Mouse (Mus musculus) brown adipose tissue, adult 24 weeks (tissue): Measurements from ENCODE around the gene Il1r2. TPM values are rescaled to one million over a fixed set of nuclear protein-coding genes. Genes with fewer than 3 reads are reported as not detected.
A peak's percentile ranks its signal among the peaks of the same experiment; 100 is the strongest.

ENCODE experiments used
- H3K27ac ChIP-seq: fragments of 200-500 bp; replicated peaks from 2 replicates; pipeline ENCODE4 v1.5.1; 2012; ENCODE audit warnings: low read depth, mild to moderate bottlenecking, low read length
- H3K4me1 ChIP-seq: fragments of 200-500 bp; 2 replicates; pipeline ENCODE4 v1.6.1; 2012; ENCODE audit warnings: low read length, mixed read lengths; ENCODE audit not compliant: control insufficient read depth, insufficient read depth, insufficient read length
- H3K4me3 ChIP-seq: fragments of 200-500 bp; 2 replicates; pipeline ENCODE4 v1.5.1; 2012; ENCODE audit warnings: low read depth, mild to moderate bottlenecking, low read length, moderate library complexity; ENCODE audit not compliant: insufficient read depth
- polyA plus RNA-seq: library from polyadenylated mRNA; stranded (reverse); fragments of >200 nt; gene quantifications from 2 replicates; pipeline ENCODE4 v1.2.4, GENCODE M21; 2012; ENCODE audit not compliant: missing spikeins, insufficient read depth, insufficient read length

The Il1r2 gene
- polyA plus RNA-seq, 1 experiment, result 1.5 TPM

- no peak overlapping the region for H3K4me3 ChIP-seq
- no peak overlapping the region for H3K27ac ChIP-seq
- no peaks in the 10 kb centered on the region for H3K4me1 ChIP-seq
Observed at GRCm38 (mm10) chr1:40052156-40052555, 21.7 kb upstream of the Il1r2 start.

- H3K4me1 ChIP-seq, result no peaks in the 10 kb centered on the region
- no peak overlapping the region for H3K27ac ChIP-seq
Observed at GRCm38 (mm10) chr1:40053071-40053470, 20.8 kb upstream of the Il1r2 start.

DNA sequence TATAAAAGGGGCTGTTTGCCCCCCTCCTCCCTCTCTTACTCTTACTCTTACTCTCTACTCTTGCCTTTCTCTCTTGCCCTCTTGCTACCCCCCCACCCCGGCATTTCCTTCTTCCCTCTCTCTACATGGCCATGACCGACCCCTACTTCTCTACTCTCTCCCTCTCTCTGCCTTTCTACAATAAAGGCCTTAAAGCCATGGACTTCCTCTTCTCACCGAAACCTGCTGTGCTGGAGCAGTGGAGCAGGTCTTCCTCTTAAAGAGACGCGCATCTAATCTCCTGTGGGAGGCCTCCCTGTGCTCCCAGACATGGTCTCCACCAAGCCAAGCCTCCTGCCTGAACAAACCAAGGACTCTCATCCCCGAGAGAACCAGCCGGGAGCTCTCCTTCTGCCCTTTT is 18.8 kb upstream of the Il1r2 start:
- no peak overlapping the region for H3K4me3 ChIP-seq
- H3K27ac ChIP-seq, result no peak overlapping the region
- no peaks in the 10 kb centered on the region for H3K4me1 ChIP-seq

More at GRCm38 (mm10) chr1:40053071-40053470, 20.8 kb upstream of the Il1r2 start:
- H3K4me3 ChIP-seq, result no peak overlapping the region

DNA sequence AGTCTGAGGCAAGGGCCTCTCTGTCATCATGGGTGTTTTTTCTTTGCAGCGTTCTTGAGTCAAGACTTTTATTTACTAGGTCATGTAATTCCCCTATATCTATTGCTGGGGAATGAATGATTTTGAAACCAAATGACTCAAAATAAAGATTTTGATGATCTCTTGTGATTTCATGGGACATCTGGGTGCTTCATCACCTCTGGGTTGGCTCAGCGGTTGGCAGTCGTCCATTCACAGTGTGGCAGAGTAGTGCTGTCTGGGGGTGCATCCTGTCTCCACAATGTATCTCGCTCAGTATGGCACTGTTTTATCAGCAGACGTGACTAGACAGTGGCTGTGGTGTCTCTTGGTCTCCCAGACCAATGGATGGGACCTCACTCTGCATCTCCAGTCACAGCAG is 17.9 kb upstream of the Il1r2 start:
- Histone ChIP-seq H3K4me3 (no peak overlapping the region), H3K4me1 (no peaks in the 10 kb centered on the region), H3K27ac (no peak overlapping the region)

DNA sequence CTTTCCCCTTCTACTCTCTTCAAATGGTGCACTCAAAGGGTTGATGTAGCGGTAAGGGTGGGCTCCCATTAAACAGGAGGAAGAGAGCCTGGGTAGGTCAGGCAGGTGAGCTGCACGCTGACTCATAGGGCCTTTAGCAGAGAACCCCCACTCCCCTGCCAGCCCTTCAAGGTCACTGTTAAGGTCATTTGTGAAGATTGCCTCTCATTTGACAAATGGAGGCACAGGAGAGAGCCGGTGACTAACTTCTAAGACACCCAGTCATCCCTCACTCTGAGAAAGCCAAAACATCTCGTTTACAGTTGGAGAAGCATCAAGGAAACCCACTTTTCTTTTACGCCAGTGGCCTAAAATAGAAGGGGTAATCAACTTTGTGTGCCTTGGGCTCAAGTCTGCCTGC is 16.5 kb upstream of the Il1r2 start:
- Histone ChIP-seq H3K27ac (no peak overlapping the region), H3K4me3 (no peak overlapping the region), H3K4me1 (no peaks in the 10 kb centered on the region)

- Histone ChIP-seq H3K4me3 (no peak overlapping the region), H3K4me1 (no peaks in the 10 kb centered on the region), H3K27ac (no peak overlapping the region)
Observed at GRCm38 (mm10) chr1:40058013-40058412, 15.9 kb upstream of the Il1r2 start.

DNA sequence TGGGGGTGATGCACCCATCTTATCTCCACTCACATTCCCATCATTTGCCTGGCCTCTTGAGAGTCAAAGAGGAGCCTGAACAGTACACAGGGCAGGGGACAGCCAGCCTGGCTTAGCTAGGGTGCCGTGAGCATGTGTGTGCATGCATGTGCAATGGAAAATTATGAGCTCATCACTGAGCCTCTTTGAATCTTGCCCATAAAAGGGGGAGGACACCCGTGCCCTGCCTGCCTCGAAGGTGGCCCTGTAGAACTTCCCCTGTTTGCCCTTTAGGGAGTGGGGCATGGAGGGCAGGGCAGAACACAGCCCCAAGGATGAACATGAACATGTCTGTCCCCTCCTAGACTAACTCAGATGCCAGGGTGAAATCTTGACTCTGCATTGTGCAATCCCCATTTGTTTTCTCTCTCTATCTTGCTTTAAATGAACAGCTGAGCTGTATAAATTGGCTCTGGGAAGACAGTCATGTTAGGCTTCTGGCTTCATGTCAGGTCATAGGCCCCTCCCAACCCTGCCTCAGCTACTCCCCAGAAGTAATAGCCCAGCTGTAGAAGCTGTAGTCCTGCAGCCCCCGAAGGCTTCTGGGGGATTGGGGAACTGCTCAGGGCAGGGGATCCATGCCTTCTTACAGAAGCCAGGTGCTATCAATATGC is 14.6 kb upstream of the Il1r2 start:
- Histone ChIP-seq H3K4me3 (no peak overlapping the region), H3K4me1 (no peaks in the 10 kb centered on the region), H3K27ac (no peak overlapping the region)

- H3K4me1 ChIP-seq, result no peaks in the 10 kb centered on the region
- no peak overlapping the region for H3K4me3 ChIP-seq
- no peak overlapping the region for H3K27ac ChIP-seq
Observed at GRCm38 (mm10) chr1:40061359-40061758, 12.5 kb upstream of the Il1r2 start.

DNA sequence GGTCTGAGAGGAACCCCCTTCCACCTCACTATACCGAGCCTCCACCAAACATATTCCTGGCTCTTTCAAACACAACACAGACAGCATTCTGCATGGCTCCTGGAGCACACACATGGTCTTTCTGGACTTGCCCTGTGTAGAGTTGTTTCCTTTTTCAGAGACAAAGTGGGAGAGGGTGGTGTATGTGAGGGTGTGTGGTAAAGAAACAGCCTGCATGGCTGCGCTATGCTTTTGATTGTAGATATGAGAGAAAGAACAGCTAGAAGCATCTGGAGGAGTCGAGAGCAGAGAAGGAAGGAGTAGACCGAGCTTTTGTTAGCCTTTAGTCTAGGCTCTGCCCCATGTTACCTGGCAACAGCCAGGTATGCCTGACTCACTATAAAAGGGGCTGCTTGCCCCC is 10.5 kb upstream of the Il1r2 start:
- no peak overlapping the region for H3K4me3 ChIP-seq
- no peaks in the 10 kb centered on the region for H3K4me1 ChIP-seq
- no peak overlapping the region for H3K27ac ChIP-seq

DNA sequence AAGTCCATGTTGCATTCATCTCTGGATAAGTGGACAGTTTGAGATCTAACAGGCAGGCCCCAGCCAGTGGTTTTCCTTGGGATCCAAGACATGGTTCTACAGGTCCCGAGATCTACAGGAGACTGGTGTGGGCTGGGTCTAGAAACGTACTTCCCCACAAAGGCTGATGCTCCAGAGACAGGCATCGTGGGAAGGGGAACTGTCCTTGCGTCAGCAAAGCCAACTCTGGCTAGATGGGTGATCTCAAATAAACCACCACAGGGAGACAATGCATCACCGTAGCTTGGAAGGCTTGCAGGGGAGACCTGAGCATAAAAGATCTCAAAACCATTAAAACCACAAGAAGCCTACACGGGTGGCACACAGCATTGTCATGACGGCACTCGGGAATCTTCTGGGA is 9.4 kb upstream of the Il1r2 start:
- no peak overlapping the region for H3K4me3 ChIP-seq
- no peaks in the 10 kb centered on the region for H3K4me1 ChIP-seq
- no peak overlapping the region for H3K27ac ChIP-seq

DNA sequence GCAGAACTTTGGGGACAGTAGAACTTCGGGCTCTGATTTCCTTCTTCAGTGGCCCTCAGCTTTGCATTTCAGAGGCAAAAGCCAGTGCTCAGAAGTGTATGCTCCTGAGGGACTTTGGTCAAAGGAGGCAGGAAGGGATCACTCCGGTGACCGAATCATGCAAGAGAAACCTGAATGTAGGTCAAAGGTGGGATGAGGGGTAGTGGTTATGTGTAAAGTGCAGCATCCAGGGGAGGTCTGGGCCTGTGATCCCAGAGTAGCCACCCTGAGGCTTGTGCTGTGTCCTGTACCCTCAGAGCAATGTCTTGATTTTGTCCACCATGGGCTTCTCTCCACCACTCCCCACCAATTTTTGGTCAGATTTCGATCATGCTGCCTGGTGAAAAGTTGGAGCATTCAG is 1.3 kb upstream of the Il1r2 start:
- Histone ChIP-seq H3K4me1 (no peaks in the 10 kb centered on the region), H3K27ac (no peak overlapping the region), H3K4me3 (no peak overlapping the region)

- Histone ChIP-seq H3K4me1 (no peaks in the 10 kb centered on the region), H3K4me3 (no peak overlapping the region), H3K27ac (no peak overlapping the region)
Observed at GRCm38 (mm10) chr1:40077328-40077727, 3.4 kb downstream of the Il1r2 start.

- H3K4me1 ChIP-seq, result no peaks in the 10 kb centered on the region
- H3K27ac ChIP-seq, result no peak overlapping the region
Observed at GRCm38 (mm10) chr1:40081041-40081440, 7.2 kb downstream of the Il1r2 start.

DNA sequence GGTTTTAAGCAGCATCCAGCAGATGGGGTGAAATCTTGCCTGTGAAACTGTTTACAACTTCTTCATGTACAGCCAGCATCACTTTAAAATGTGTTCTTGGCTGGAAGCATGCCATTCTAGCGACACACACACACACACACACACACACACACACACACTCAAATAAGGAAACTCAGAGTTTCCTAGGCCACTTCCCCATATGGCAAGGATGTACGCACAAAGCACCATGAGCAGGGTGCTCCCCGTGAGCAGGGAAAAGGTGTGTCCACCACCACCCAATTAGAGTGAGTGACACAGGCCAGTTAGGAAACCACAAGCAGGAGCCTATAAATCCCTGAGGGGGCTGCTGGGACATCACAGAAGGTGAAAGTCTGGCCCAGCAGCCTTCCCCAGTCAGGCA is 10.5 kb downstream of the Il1r2 start:
- no peaks in the 10 kb centered on the region for H3K4me1 ChIP-seq

More at GRCm38 (mm10) chr1:40081041-40081440, 7.2 kb downstream of the Il1r2 start:
- no peak overlapping the region for H3K4me3 ChIP-seq

GRCm38 (mm10) chr1:40085403-40086182 is 11.7 kb downstream of the Il1r2 start:
- Histone ChIP-seq H3K27ac (no peak overlapping the region), H3K4me1 (no peaks in the 10 kb centered on the region), H3K4me3 (peak overlapping the region; percentile 56)

More for the DNA sequence above, 10.5 kb downstream of the Il1r2 start:
- no peak overlapping the region for H3K4me3 ChIP-seq
- no peak overlapping the region for H3K27ac ChIP-seq

GRCm38 (mm10) chr1:40091160-40091559 is 17.3 kb downstream of the Il1r2 start:
- Histone ChIP-seq H3K4me1 (no peaks in the 10 kb centered on the region), H3K27ac (no peak overlapping the region), H3K4me3 (no peak overlapping the region)
